Mouse (Mus musculus) heart, adult 8-10 months (tissue): ENCODE measurements around the gene Qk. TPM values are rescaled to one million over a fixed set of nuclear protein-coding genes. Genes with fewer than 3 reads are reported as not detected.

Experiments
- DNase-seq: peaks from one replicate; pipeline ENCODE4 v3.0.0; 2022; ENCODE audit warnings: low spot score
- total RNA-seq, 4 experiments: library from RNA; stranded (reverse); gene quantifications; 2 replicates each; pipeline ENCODE4 v1.2.4; 2022

Qk gene
- total RNA-seq, 4 experiments from 2014 or later, result 453 to 510 (median 503) TPM

- no peak for DNase-seq
These were observed 68.2 kb downstream of the Qk start for GRCm38 (mm10) chr17:10251252-10251958.

- no peak for DNase-seq
These were observed 79.6 kb downstream of the Qk start for GRCm38 (mm10) chr17:10240081-10240480.

GRCm38 (mm10) chr17:10236595-10236994, 83.1 kb downstream of the Qk start:
- DNase-seq, result no peak

- DNase-seq, result no peak
These were observed 87.2 kb downstream of the Qk start for GRCm38 (mm10) chr17:10232406-10232805.

GRCm38 (mm10) chr17:10227798-10228538, 91.7 kb downstream of the Qk start:
- DNase-seq, result no peak

- no peak for DNase-seq
These were observed 103.5 kb downstream of the Qk start for GRCm38 (mm10) chr17:10216164-10216563.

- DNase-seq, result no peak
These were observed 110.4 kb downstream of the Qk start for GRCm38 (mm10) chr17:10209154-10209777.

- no peak for DNase-seq
These were observed 121.0 kb downstream of the Qk start for GRCm38 (mm10) chr17:10198662-10199061.

- DNase-seq, result no peak
These were observed 121.4 kb downstream of the Qk start for GRCm38 (mm10) chr17:10198231-10198630.

GRCm38 (mm10) chr17:10195703-10196102, 124.0 kb downstream of the Qk start:
- DNase-seq, result no peak

GRCm38 (mm10) chr17:10190857-10191256, 128.8 kb downstream of the Qk start:
- DNase-seq, result no peak

- no peak for DNase-seq
These were observed 131.2 kb downstream of the Qk start for GRCm38 (mm10) chr17:10188481-10188880.

GRCm38 (mm10) chr17:10187431-10188020, 132.1 kb downstream of the Qk start:
- DNase-seq, result no peak

- DNase-seq, result no peak
These were observed 137.9 kb downstream of the Qk start for GRCm38 (mm10) chr17:10181761-10182160.

- DNase-seq, result no peak
These were observed 142.6 kb downstream of the Qk start for GRCm38 (mm10) chr17:10177096-10177495.

- no peak for DNase-seq
These were observed 158.4 kb downstream of the Qk start for GRCm38 (mm10) chr17:10161258-10161657.

- no peak for DNase-seq
These were observed 159.2 kb downstream of the Qk start for GRCm38 (mm10) chr17:10160415-10160814.

- peak; percentile 36 for DNase-seq
These were observed 166.7 kb downstream of the Qk start for GRCm38 (mm10) chr17:10152808-10153413.
